Mouse (Mus musculus): ENCODE measurements around the gene Fra10ac1.

Fra10ac1 gene

DNA sequence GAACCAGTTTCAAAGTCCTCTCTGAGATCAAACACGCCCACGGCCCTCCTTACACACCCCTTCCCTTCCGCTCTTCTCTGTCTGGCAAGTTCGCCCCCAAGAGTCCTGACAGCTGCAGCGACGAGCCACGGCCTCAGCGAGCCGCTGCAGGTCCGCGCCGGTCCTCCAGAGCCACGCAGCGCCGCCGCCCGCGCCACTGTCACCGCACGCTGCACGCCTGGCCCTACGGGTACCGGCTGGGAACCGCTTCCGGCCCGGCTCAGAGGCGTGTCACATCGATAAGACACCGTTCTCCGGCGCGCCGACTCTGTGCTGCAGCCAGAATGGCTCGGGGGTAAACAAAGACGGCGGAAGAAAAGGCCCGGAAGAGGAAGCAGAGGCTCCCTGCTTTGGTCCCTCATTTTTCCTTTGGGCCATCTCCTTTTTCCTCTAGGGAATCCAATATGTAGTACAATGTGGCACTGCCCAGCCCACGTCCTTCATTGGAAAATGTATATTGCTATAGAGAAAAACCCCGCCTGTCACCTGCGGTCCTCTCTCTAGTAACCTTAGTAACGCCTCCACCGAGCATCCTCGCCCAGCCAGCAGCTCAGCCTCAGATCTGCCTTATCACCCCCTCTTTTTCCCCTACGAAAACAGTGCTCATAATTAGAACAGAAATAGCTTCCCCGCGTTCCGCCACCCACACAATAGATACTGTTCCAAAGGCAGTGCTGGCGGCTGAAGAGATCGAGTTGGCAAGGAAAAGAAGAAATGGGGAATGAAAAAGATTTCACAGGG lies at the start of gene Fra10ac1:
TSS of gene Fra10ac1 (minus strand) at position 252 of the 780 bp plus-strand sequence.
- peak; percentile 86 for DNase-seq

DNA sequence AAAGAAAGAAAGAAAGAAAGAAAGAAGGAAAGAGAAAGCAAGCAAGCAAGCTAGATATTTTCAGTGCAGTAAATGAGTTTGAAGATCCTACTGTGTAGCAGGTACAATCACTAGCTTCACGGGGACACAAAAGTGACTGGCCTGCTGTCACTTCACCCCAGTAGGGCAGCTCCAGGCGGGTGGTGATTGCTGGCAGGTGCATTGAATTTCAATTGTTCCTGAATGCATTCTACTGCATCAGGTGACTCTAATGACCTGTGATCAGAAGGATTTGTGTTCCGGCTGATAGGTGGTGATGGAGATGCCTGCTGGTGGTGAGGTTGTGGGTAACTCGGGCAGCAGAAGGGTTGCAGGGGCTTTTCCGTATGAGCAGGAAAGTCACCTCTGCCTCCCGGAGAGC lies 47.1 kb upstream of the Fra10ac1 start:
- DNase-seq = no peak

DNA sequence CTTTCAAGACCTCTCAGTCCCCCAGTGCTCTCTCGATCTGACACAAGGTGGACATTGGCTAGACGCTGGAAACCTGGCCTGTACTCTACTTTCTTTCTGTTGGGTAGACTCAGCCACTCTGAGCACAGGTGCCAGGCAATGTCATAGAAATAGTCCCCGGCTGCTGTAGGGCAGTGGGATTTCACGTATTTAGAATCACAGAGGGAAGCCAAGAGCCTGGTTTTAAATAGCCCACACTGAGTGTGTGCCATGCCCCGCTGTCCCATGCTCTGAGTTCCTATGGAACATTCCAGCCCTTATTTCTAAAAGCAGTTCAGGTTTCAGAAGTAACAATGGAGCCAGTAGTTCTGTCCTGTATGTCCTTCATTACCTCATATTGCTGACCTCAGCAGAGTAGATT lies 43.5 kb upstream of the Fra10ac1 start:
- no peak for DNase-seq

DNA sequence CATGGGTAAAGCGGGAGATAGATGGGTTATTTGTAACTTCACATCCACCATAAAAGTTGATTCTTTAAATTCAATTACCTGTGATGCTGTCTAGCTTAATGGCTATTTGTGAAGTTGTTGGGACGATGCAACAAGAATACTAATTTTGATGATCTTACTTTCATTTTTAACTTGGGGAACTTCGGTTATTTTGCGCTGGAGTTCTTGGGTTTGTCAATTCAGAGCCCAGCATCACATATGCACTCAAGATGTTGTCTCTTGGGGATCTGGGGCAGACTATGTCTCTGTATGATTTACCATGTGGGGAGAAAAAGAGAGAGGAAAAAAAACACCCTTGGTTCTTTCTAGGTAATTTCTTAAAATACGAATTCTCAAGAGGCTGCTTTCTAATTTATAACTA lies 41.8 kb upstream of the Fra10ac1 start:
- no peak for DNase-seq

DNA sequence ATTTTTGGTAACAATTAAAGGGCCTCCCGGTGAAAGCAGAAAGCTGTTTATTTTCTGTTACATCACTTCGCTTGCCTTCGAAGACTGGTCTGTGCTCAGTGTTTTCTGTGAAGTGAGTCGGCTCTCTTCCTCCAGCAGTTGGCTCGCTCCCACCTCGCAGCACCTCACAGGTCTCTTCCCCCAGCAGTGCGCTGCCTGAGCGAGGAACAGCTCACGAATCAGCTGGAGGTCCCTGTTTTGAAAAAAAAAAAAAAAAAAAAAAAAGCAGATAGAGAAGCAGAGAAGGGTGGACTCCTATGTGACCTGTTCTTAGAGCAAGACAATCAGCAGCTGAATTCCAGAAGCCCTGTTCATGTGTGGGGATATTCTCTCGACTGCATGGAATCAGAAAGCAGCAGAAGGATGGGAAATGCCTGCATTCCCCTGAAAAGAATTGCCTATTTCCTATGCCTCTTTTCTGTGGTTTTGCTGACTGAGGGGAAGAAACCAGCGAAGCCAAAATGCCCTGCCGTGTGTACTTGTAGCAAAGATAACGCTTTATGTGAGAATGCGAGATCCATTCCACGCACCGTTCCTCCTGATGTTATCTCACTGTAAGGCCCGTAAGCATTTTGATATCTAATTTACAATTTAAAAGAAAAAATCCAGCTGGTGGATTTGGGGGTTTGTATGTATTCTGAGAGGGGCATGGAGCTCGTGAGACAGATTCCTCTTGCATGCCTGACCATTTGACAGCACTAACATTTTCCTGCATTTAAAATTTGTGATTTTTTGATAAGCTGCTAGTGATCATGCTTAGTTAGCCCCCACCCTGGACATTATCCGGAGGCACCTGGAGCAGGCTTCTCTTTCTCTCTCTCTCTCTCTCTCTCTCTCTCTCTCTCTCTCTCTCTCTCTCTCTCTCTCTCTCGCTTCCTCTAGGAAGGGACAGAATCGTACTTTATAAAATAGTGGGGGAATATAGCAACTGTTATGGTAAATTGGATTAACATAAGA lies 40.8 kb upstream of the Fra10ac1 start, which contains the start of gene Lgi1:
TSS of gene Lgi1 (plus strand) at position 32 of the 996 bp plus-strand sequence.
- DNase-seq = no peak

DNA sequence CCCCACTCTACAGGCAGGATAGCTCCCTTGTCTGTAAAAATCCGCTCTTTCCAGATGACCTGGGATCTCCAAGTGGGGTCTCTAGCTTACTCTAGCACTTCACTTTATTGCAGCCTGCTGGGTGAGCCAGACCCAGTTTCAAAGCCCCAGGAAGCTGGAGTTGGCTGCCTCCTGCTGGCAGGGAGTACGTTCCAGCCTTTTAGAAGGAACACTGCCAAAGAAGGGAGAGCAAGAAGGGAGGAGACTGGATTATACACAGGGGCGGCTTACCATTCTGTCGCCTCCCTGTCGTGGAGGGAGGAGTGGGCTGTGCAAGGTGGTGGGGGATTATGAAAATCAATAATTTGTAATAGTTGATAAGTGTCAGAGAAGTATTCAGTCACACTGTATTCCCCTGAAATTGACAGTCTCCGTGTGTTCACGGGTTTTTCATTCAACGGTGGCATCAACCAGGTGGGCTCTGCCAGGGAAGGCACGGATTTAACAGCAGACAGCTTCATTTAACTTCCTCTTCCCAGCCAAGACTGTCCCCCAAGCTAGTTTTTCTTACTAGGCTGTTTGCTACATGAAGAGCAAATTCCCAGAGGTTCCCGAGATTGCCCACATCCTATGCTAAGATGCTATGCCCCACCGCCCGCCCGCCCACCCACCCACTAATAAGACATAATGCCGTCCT lies 40.0 kb upstream of the Fra10ac1 start:
- no peak for DNase-seq

DNA sequence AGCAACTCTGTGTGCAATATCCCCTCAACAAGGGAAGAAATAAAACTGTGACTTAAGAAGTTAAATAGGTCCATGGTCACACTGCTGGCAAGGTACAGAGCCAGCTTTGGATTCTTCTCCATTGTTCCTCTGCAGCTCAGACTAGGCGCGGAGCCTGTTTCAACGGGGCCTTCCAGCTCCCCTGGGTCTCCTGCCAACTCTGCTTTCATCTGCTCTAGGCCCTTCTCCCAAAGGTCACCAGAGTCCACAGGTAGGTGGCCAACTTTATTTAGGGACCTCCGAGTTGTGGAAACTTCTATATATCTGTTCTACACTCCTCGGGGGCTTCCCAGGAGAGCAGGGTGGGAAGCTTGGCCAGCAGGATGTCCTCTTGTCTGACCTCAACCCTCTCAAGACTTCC lies 37.4 kb upstream of the Fra10ac1 start:
- DNase-seq = no peak

DNA sequence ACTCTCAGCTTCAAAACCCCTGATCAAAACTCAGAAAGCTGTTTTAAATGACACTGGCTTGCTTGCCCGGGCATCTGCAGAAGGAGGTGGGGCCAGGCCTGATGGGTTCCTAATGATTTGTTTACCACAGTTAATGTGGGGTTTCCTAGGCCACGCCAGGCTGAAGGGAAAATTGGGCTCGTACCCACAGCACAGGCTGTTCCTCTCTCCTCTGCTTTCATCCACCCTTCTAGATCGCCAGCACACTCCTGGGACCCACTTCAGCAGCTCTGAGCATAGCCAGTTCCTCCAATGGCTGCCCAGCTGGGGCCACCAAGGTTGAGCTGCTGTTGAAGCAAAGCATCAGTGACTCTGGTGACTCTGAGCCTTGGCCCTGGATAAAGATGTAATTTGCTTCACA lies 36.4 kb upstream of the Fra10ac1 start:
- no peak for DNase-seq

DNA sequence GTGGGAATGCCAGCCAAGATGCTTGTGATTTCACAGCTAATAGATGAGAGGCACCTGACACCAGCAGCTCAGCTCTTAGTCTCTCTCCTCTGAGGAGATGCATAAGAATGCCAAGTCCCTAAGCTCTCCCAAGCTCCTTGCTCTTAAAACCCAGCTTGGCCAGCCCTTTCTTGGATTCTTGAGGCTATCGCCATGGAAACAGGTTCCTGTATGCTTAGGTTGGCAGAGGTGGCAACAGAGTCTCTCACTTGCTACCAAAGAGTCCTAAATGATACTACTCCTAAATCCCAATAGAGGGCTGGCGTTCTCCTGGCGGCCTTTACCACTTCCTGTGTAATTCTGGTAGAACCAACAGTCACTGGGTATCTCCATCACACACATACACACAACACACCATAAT lies 35.5 kb upstream of the Fra10ac1 start:
- no peak for DNase-seq

DNA sequence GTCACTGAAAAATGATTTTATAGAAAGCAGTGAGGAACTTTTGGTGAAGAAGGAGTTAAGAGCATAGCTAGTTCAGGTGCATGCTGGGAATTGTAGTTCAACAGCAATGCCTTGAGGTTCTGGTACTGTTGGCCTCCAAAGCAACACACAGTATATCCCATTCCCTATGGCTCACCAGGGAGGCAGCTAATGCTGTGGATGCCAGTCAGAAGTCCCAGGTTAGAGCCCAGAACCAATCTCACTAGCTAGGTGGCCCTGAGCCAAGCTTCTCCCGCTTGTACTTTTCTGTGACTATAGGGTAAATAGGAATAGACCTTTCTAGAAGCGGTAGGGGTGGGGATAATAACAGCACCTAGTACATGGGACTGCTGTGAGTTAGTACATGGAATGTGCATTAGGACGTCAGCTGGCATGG lies 34.7 kb upstream of the Fra10ac1 start:
- no peak for DNase-seq

DNA sequence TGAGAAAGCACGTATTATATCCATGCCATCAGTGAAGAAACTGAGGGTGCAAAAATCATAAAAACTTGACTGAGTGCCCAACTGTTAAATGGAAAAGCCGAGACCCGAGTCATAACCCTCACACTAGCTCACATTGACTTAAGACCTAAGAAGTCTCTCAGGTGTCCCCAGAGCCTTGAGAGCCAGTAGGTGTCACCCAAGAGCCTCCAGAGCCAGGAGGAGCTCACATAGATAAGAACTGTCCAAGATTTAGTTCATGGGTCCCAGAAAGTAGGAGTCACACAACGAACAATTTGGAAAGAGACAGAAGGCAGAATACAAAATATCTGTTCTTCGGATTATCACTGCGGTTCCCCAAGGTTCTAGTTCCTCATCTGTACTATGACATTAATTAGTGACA lies 29.8 kb upstream of the Fra10ac1 start:
- DNase-seq = peak; percentile 27

DNA sequence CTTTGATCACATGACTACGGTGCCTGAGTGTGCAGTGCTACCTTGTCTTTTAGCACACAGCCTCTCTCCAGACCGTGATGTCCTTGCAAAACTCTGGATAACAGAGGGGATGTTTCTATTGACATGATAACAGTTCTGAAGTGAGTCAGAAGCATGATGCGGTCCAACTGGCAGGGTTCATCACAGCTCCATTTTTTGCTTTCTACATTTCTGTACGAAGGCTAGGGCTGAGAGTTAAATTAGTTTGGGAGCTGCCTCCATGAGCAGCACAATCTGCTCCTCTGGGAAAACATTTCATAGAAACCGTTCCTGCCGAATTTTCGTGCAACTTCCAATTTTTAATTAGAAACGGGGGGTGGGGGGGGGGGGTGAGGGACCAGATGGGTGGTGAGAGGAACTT lies 25.7 kb upstream of the Fra10ac1 start:
- DNase-seq = no peak

DNA sequence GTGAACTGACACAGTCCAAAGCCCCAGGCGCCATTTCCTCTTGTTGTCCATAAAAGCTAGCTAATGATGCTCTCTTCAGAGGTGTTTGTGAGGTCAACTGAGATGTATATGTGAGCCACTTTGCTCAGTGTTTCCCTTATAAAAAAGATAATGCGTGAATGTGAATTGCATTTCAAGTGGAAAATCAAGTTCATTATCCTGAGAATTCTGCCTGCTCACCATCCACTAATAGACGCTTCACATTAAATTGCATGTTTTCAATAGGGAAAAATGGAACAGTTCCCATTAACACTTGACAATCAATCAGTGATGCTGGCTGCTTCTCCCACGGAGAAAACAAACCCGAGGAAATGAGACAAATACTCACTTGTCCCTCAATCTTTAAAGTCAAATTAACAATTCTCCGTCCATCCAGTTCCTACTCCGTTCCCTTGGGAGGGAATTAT lies 22.2 kb upstream of the Fra10ac1 start:
- DNase-seq = no peak

DNA sequence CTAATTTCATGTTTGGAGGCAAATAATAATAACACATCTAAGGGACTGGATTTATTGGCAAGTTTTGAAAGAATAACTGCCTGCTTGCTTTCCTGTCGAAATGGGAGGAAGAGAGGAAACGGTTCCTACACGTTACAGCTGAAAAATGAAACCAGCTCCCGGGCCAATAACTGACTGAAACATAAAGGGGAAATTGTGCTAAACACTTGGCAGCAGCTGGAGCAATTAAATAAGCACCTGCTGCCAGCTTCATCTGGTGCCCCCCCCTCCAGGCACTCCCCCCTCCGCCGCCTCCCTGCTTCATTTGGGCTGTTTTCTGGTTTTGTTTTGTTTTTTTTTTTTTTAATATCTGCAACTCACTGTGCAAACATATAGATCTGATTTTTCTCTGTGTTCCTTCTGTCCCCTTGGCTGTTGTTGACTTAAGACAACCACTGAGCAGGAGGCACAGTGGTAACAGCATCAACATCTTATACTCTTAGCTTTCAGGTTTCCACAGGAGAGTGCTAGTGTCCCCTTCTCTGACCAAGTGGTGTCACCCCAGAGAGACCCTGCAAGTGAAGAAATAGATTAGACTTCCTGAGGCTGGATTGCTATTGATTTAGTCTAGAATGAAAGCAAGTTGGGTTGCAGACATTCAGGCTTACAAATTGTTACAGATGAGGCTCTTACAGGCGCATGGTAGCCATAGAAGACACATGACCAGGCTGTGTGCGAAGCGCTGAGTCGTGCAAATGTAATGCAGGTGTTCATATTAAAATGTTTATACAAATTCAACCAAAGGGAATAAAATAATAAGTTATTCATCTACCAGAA lies 21.6 kb upstream of the Fra10ac1 start:
- no peak for DNase-seq

DNA sequence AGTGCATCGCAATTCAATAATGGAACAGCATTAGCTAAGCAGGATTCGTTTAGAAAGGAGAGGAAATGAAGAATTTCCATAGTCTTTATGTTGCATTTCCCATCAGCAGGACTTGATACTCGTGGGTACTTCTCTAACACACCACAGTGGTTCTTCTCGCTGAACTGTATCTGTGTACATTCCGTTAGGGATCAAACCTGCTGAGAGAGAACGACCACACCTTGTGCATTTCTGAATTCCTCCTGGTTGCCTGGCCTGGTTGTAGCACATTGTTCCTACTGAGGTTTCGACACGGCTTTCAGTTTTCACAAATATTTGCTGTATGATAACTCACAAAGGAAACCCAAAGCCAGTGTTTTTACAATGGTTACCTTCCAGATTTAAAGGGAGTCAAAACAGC lies 20.8 kb upstream of the Fra10ac1 start:
- no peak for DNase-seq

DNA sequence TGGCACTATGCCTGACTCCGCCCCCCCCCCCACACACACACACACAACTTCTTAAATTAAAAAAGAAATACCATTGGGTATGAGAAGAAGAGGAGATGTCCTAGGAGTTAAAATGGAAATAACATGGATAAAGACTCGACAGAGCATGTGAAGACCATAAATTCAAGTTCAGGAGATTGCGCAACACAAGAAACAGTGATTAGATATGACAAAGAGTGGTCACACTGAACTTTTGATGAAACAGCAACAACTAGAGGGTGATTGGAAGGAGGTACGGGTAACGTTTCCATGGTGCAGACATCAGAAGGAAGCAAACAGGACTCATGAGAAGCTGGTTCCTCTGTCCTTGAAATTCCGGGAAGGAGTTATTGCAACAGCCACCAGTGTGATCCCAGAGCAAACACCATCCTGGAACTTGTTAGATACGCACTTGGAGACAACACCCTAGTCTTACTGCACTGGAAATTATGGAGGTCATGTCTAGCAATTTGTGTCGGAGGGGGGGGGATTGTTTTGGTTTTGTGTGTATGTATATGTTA lies 18.4 kb upstream of the Fra10ac1 start:
- no peak for DNase-seq

DNA sequence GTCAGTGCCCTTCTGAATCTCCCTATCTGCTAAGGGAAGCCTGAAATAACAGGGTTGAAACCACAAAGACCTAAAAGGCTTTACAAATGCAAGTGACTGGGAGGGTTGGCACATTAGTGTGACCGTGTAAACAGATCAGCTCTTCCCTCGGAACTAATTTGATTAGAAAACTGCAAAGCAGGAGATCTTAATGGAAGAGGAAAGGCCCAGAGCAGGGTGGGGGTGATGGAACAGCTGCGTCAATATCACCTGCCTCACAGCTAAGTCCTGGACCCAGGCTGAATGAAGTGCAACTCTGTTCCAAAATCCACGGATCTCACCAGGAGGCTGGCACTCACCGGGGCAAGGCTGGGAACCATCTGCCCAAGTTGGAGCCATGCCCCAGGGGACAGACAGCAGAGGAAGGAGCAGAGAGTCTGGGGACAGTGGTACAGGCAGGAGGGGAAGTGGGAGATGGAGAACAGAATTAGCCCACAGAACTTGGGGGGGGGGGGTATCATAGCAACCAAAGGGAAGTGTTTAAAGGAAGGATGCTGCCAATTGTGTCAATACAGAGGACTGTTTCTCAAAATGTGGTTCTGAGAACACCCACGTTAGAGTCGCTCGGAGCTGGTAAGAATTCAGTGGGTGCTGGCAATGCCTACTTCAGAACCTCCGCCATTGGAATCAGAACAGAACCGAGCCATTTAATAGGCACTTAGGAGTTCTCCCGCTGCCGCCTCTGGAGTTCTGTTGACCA lies 14.4 kb upstream of the Fra10ac1 start:
- DNase-seq = no peak

DNA sequence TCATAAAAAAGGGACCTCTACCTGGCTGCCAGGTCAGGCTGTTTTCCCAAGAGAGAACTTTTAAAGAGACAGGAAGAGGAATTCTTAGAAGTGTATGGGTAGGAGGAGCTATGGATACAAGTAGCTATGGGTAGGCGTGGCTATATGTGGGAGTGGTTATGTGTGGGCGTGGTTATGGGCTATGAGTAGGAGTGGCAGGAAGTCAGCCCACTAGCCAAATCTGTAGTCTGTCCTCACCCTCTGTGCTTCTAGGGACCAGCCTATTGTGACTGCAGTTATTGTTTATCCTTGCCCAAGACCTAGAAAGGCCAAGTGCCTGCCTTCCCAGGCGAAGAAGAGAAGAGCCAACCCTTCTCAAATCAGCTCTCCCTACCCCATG lies 13.9 kb upstream of the Fra10ac1 start:
- DNase-seq = no peak

DNA sequence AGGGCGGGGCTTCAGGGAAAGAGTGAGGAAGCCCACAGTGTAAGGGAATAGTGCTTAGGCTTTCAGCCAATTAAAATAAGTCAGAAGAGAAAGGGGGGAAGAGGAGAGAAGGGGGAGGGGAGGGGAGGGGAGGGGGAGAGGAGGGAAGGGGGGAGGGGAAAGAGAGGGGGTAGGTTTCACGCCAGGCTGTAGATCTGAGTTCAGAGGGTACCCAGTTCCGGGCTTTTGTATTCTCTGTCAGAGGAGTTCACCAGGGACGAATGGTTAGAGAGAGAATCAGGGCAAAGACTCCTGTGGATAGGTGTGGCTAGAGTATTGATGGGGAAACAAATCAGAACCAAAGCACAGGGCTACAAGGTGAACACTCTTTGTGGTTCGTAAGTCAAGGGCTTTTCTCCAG lies 12.6 kb upstream of the Fra10ac1 start:
- no peak for DNase-seq

DNA sequence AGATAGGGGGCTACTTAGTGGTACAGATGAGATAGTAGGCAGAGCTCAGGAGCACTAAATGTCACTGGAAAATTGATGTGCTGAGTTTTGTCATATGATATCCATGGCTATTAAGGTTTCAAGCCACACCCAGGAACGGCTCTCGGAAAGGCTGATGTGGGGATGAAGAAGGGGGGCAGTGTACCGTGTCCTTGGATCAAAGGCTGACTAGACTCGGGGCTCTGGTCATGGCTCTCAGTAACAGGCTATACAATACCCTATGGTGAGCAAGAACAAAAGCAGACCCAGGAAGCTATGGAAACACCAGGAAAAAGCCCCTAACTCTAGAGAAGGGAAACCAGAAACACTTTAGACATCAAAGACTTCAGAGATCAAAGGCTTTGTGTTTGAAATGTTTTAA lies 8.6 kb upstream of the Fra10ac1 start:
- no peak for DNase-seq

DNA sequence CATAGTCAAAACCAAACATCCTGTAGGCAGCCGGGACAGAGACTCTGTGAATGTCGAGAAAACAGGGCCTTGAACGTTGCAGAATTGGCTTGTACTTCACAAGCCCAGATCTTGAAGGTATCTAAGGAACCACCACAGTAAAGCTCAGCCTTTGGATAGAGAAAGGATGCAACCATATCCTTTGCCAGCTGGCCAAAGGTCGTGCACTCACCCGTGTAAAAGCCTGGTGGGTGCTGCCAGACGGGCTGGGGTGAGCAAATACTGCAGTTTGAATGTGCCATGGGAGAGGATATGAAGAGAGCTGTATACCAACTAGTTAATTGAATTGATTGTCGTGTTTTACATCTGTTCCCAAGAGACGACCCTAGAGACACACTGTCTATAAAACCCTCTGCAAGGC lies 8.1 kb upstream of the Fra10ac1 start:
- peak; percentile 9 for DNase-seq
